Mouse (Mus musculus) heart, embryonic 15.5 days (tissue): ENCODE data around the gene Dbx2. TPM values are rescaled to one million over a fixed set of nuclear protein-coding genes. Genes with fewer than 3 reads are reported as not detected.

Source experiments
- ATAC-seq: fragments of 200-750 bp; cut with Nextera tagmentation; replicated peaks from 2 replicates; pipeline ENCODE4 v1.8.0; 2017; ENCODE audit warnings: low read depth, moderate TSS enrichment; ENCODE audit not compliant: insufficient number of reproducible peaks, insufficient read depth, low FRiP score
- H3K27ac ChIP-seq: fragments of 300-500 bp; sonication (generic); 2 replicates; pipeline ENCODE4 v1.5.1; 2015; ENCODE audit warnings: mild to moderate bottlenecking, inconsistent platforms
- H3K27me3 ChIP-seq: fragments of 300-500 bp; sonication (generic); 2 replicates; pipeline ENCODE4 v1.6.1; 2015; ENCODE audit warnings: inconsistent platforms
- H3K36me3 ChIP-seq: fragments of 300-500 bp; sonication (generic); 2 replicates; pipeline ENCODE4 v1.6.1; 2015; ENCODE audit warnings: mild to moderate bottlenecking, inconsistent platforms
- H3K4me1 ChIP-seq: fragments of 300-500 bp; sonication (generic); replicated peaks from 2 replicates; pipeline ENCODE4 v1.6.1; 2015; ENCODE audit warnings: inconsistent platforms
- H3K4me2 ChIP-seq: fragments of 300-500 bp; sonication (generic); 2 replicates; pipeline ENCODE4 v1.6.1; 2015; ENCODE audit warnings: inconsistent platforms, mild to moderate bottlenecking, moderate library complexity
- H3K4me3 ChIP-seq: fragments of 300-500 bp; sonication (generic); 2 replicates; pipeline ENCODE4 v1.5.1; 2015; ENCODE audit warnings: mild to moderate bottlenecking, inconsistent platforms
- H3K9ac ChIP-seq: fragments of 300-500 bp; sonication (generic); 2 replicates; pipeline ENCODE4 v1.6.1; 2015; ENCODE audit warnings: mild to moderate bottlenecking, inconsistent platforms
- H3K9me3 ChIP-seq: fragments of 300-500 bp; sonication (generic); replicated peaks from 2 replicates; pipeline ENCODE4 v1.6.1; 2016; ENCODE audit warnings: inconsistent platforms
- WGBS: fragments of 180-500 bp; shearing (Covaris S2); methylation state at CpG from one replicate; pipeline ENCODE4 v1.1.7; 2015; ENCODE audit warnings: mixed read lengths; 5-methylcytosine and 5-hydroxymethylcytosine counted together
- polyA plus RNA-seq: library from polyadenylated mRNA; unstranded; fragments of >200 nt; fragmentation: Nextera tagmentation; extraction: Ambion mirVana; gene quantifications from 2 replicates; pipeline ENCODE4 v1.2.1, GENCODE M21; 2015

Dbx2 gene
- polyA plus RNA-seq: 0.33 TPM in 1 of 2 replicates, not detected in the other

DNA sequence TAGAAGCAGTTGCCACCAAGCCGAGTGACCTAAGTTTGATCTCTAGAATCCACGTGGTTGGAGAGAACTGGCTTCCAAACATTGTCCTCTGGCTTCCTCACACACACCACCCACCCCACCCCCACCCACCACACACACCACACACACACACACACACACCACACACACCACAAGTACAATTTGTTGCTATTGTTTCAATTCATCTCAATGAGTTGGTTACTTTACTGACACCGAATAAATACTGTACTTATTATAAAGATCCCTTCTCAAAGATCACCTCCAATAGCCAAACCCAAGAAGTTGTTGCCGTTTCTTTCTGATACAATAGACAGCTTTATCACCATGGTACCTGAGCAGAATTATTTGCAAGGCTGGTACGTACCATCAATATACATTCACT, at the start of gene Dbx2:
TSS of gene Dbx2 (minus strand) at position 101 of the 400 bp plus-strand sequence.
- Histone ChIP-seq H3K4me1 (peaks cover 9% of the 10 kb centered on the region), H3K4me3 (peak within 1 kb of the TSS; percentile 42), H3K27me3 (peaks cover 46% of the 10 kb centered on the region), H3K4me2 (peak within 1 kb of the TSS; percentile 63), H3K9ac (no peak within 1 kb of the TSS), H3K27ac (no peak within 1 kb of the TSS), H3K9me3 (no peaks in the 10 kb centered on the region), H3K36me3 (no peaks in the 10 kb centered on the region)
- ATAC-seq: no peak
- 75% methylated on average over 5 of the region's 5 CpGs for WGBS

DNA sequence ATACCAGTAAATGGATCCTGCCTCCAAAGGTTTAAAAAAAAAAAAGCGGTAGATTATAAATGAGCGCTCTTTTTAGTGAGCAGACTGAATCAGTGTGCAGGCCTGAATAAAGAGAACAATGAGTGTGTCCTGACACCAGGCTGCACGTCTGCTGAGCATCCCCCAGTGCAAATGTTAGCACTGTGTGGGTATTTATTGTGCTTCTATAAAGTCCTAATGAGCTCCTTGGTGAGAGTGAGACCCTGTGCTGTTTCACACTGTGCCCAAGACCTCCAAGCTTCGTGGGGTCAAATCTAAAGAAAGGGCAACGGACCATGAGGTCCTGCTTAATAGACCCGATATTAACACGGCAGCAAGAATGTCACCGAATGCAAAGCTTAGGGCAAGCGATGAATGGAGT, 46.4 kb upstream of the Dbx2 start:
- no peaks in the 10 kb centered on the region for H3K4me1 ChIP-seq
- H3K27ac ChIP-seq: no peak overlapping the region
- no peak overlapping the region for H3K4me3 ChIP-seq
- H3K4me2 ChIP-seq: no peak overlapping the region
- no peak for ATAC-seq
- H3K9me3 ChIP-seq: no peaks in the 10 kb centered on the region
- no peaks in the 10 kb centered on the region for H3K27me3 ChIP-seq
- no peak overlapping the region for H3K9ac ChIP-seq
- 80% methylated on average over 9 of the region's 9 CpGs for WGBS
- H3K36me3 ChIP-seq: no peaks in the 10 kb centered on the region

DNA sequence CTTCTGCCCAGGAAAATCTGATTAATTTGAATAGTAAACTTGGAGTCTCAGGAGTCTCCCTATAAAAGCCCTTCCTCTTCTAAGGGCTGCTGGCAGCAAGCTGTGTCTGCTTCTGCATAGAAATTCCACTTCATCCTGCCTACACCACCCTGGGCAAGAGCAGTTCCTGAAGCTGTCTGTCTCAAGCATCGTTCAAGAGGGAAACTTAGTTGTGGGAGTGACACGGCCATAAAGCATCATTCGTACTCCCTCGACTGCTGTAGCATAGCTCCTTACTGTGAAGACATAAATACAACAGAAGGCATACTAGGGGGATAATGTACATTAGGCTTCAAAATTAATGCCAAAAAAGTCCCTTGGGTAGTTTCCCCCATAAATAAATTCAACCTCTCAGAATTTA, 45.8 kb upstream of the Dbx2 start:
- Histone ChIP-seq H3K4me2 (no peak overlapping the region), H3K4me3 (no peak overlapping the region), H3K27me3 (no peaks in the 10 kb centered on the region), H3K9ac (no peak overlapping the region), H3K9me3 (no peaks in the 10 kb centered on the region), H3K4me1 (no peaks in the 10 kb centered on the region), H3K36me3 (no peaks in the 10 kb centered on the region), H3K27ac (no peak overlapping the region)
- no peak for ATAC-seq
- 61% methylated on average over 4 of the region's 4 CpGs for WGBS

DNA sequence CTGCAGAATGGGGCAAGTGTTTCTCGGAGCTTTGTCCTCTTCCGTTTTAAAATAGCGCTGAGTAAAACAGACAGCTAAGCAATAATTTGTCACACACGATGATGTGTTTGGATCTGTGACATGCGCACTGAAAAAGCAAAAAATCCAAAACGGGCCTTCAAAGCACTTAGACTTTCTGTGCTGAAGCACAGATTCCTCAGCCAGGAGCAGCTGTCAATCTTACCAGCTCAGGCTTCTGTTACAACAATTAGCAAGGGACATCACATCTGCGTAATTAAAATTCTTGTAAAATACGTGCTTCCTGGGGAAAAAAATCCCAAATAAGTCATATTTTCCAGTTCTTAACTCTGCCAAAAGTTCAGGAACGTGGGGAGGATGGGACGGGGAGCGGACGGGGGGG, 43.6 kb upstream of the Dbx2 start:
- no peak for ATAC-seq
- H3K4me3 ChIP-seq: no peak overlapping the region
- H3K27me3 ChIP-seq: no peaks in the 10 kb centered on the region
- H3K27ac ChIP-seq: no peak overlapping the region
- H3K36me3 ChIP-seq: no peaks in the 10 kb centered on the region
- 74% methylated on average over 12 of the region's 12 CpGs for WGBS
- no peaks in the 10 kb centered on the region for H3K9me3 ChIP-seq
- H3K9ac ChIP-seq: no peak overlapping the region
- no peak overlapping the region for H3K4me2 ChIP-seq
- no peaks in the 10 kb centered on the region for H3K4me1 ChIP-seq

DNA sequence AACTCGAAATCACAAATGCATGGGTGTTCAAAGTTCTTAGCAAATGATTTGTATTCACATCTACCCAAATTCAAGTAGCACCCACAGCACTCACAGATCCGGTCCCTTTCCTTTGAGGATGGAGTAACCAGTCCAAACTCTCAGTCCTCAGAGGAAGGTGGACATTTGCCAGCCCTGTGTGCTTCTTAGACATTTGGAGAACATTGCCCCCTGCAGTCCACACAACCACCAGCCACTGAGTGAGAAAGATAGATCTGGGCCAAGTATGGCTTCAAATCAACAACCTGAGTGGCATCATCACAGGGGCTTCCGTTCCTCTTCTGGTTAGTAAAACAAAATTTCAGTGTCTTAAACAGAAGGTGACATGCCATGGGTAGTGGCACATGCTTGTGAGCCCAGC, 38.0 kb upstream of the Dbx2 start:
- Histone ChIP-seq H3K4me2 (no peak overlapping the region), H3K9me3 (no peaks in the 10 kb centered on the region), H3K27ac (no peak overlapping the region), H3K4me1 (no peaks in the 10 kb centered on the region), H3K9ac (no peak overlapping the region), H3K36me3 (no peaks in the 10 kb centered on the region), H3K4me3 (no peak overlapping the region), H3K27me3 (no peaks in the 10 kb centered on the region)
- no peak for ATAC-seq
- WGBS: 71% methylated on average over 3 of the region's 3 CpGs

DNA sequence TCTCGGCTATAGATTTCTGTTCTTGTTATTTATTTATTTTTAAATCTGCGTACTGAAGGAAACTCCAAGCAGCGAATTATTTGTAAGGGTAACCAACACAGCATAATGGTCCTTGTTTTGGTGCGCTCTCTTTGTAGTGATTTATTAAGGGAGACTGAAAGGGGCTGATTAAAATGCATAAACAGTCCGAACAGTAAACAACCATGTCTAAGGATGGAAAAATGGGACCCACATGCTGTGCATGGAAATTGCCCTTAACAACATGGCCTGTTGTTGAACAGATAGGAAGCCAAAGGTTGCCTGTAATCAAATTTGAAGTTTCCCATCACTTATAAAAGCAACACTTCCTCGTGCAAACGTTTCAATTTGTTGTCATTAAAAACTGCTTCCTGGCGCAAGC, 35.8 kb upstream of the Dbx2 start:
- Histone ChIP-seq H3K9me3 (no peaks in the 10 kb centered on the region), H3K4me3 (no peak overlapping the region), H3K36me3 (no peaks in the 10 kb centered on the region), H3K4me2 (no peak overlapping the region), H3K9ac (no peak overlapping the region), H3K4me1 (no peaks in the 10 kb centered on the region), H3K27me3 (no peaks in the 10 kb centered on the region), H3K27ac (no peak overlapping the region)
- 79% methylated on average over 8 of the region's 8 CpGs for WGBS
- ATAC-seq: no peak

DNA sequence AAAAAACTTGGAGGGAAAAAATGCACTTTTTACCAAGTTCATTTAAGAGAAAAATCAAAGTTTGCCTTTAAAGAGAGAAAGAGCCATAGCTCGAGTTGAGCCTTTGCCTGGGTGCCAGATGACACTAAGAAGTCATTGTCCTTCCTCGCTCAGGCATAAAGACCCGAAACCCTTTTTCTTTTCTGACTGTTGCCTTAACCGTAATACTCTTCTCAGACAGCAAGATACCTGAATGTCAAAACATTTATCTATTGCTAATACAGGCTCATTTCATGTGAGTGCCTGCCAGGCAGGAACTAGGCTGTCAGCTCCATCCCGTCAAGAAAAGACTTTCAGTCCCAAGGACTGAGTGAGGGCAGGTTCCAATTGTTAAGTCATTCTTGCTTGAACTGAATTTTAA, 35.4 kb upstream of the Dbx2 start:
- Histone ChIP-seq H3K4me1 (no peaks in the 10 kb centered on the region), H3K27me3 (no peaks in the 10 kb centered on the region), H3K27ac (no peak overlapping the region), H3K9me3 (no peaks in the 10 kb centered on the region), H3K4me2 (no peak overlapping the region), H3K9ac (no peak overlapping the region), H3K36me3 (no peaks in the 10 kb centered on the region), H3K4me3 (no peak overlapping the region)
- no peak for ATAC-seq
- WGBS: 62% methylated on average over 5 of the region's 5 CpGs

DNA sequence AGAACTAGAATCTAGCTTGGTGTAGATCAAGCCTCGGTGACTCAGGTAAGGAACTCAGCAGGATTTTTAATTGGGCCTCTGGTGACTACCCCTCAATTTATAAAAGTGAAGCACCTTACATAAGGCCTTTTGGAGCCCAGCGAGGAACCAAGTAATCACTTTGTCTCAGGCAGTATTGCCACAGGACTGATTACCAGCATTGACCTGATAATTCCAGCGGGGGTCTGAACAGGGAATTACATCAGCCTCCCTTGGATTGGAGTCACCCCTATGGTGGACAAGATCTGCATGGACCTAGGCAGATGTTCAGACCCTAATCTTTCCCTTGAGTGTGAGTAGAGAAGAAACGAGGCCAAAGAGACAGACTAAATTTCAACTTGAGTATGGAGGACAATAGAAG, 26.9 kb upstream of the Dbx2 start:
- WGBS: 79% methylated on average over 4 of the region's 4 CpGs
- Histone ChIP-seq H3K4me3 (no peak overlapping the region), H3K4me1 (no peaks in the 10 kb centered on the region), H3K9ac (no peak overlapping the region), H3K9me3 (no peaks in the 10 kb centered on the region), H3K27ac (no peak overlapping the region), H3K4me2 (no peak overlapping the region), H3K27me3 (no peaks in the 10 kb centered on the region), H3K36me3 (no peaks in the 10 kb centered on the region)
- ATAC-seq: no peak

DNA sequence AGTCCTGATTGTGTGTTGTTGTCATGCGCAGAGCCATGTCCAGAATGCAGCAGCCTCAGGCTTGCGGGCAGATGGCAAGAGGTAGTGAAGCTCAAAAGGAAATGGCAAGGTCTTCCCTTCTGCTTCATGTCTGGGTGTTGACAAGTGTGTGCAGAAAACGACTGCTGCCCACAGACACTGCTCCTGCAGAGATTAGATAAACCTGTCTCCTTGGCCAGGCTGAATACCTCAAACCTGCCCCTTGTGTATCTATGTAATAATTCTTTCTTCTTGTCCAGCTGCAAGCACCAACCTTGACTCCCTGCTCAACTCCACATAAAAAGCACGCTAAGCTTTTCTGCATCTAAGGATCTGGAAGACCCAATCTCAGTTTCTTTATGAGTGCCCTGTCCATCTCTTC, 19.9 kb upstream of the Dbx2 start:
- Histone ChIP-seq H3K4me3 (no peak overlapping the region), H3K27me3 (no peaks in the 10 kb centered on the region), H3K36me3 (no peaks in the 10 kb centered on the region), H3K9me3 (no peaks in the 10 kb centered on the region), H3K27ac (no peak overlapping the region), H3K4me1 (no peaks in the 10 kb centered on the region), H3K9ac (no peak overlapping the region), H3K4me2 (no peak overlapping the region)
- no peak for ATAC-seq
- 42% methylated on average over 4 of the region's 4 CpGs for WGBS

DNA sequence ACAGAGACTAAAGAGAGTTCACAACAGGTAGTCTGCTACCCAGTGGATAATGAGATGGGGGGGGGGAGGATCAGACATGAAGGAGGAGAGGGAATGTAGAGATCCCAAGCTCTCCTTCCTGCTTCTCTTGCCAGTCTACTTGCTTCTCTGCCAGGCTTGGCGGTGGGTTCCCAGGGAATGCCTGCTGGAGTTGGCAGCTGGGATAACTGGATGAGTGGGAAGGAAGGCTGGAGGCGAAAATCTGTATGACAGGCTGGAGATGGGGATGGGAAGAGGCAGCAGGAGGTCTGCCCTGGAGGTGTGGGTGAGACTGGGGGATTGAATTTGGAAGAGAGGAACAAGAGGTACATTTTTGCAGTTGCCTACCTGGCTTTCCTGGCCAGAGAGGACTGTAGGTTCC, 19.4 kb upstream of the Dbx2 start:
- Histone ChIP-seq H3K27ac (no peak overlapping the region), H3K27me3 (no peaks in the 10 kb centered on the region), H3K9me3 (no peaks in the 10 kb centered on the region), H3K4me1 (no peaks in the 10 kb centered on the region), H3K4me3 (no peak overlapping the region), H3K9ac (no peak overlapping the region), H3K36me3 (no peaks in the 10 kb centered on the region), H3K4me2 (no peak overlapping the region)
- 71% methylated on average over 2 of the region's 2 CpGs for WGBS
- no peak for ATAC-seq

DNA sequence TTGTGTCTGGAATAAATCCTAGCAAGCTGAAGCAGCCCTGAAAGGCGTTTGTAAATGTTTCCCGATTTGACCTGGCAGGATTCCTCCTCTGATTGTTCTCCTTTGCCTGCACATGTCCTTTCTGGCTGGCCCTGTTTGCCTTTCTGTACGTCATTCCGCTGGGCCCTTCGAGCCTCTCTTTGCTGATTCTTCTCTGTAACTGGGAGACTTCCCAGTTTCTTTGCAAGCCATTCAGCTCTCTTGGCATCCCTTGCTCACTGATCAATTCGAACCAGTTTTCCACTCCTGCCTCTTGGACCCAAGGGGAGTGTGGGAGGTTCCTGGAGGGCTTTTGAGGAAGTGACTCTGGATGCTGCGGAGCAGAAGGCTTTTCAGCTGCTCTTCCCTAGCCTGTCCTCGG, 11.4 kb upstream of the Dbx2 start:
- WGBS: 35% methylated on average over 8 of the region's 8 CpGs
- no peak for ATAC-seq

DNA sequence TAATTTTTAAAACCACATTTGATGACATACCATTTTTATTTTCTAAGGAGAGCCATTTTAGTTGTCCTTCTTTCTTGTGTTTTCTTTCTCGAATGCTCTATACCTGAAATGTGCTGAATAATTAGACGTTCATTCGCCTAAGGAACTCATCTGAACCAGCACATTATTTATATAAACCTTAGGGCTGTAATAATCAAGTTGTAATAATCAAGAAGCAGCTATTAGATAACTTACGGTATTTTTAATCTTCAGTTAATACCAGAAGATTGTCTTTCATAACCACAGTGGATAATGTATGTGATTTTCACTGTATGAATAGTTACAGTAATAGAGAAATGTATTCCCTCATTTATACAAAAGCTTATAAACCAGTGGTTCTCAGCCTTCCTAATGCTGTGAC, 9.2 kb upstream of the Dbx2 start:
- WGBS: 89% methylated on average over 4 of the region's 4 CpGs
- ATAC-seq: no peak
- Histone ChIP-seq H3K36me3 (no peaks in the 10 kb centered on the region), H3K4me2 (no peak overlapping the region), H3K9ac (no peak overlapping the region), H3K9me3 (no peaks in the 10 kb centered on the region), H3K4me3 (no peak overlapping the region), H3K27ac (no peak overlapping the region), H3K4me1 (no peaks in the 10 kb centered on the region), H3K27me3 (no peaks in the 10 kb centered on the region)

More for the DNA sequence above, 11.4 kb upstream of the Dbx2 start:
- no peaks in the 10 kb centered on the region for H3K4me1 ChIP-seq
- no peaks in the 10 kb centered on the region for H3K36me3 ChIP-seq
- no peak overlapping the region for H3K9ac ChIP-seq
- no peak overlapping the region for H3K4me3 ChIP-seq
- no peak overlapping the region for H3K4me2 ChIP-seq
- no peaks in the 10 kb centered on the region for H3K27me3 ChIP-seq
- no peak overlapping the region for H3K27ac ChIP-seq
- H3K9me3 ChIP-seq: no peaks in the 10 kb centered on the region
